Mouse (Mus musculus): ENCODE results near the gene Gm9970.
"Not testable (repeated sequence)": the region's sequence is repeated elsewhere in the genome, so short reads cannot be mapped to it uniquely, and the experiment has no call there.

The Gm9970 gene

DNA sequence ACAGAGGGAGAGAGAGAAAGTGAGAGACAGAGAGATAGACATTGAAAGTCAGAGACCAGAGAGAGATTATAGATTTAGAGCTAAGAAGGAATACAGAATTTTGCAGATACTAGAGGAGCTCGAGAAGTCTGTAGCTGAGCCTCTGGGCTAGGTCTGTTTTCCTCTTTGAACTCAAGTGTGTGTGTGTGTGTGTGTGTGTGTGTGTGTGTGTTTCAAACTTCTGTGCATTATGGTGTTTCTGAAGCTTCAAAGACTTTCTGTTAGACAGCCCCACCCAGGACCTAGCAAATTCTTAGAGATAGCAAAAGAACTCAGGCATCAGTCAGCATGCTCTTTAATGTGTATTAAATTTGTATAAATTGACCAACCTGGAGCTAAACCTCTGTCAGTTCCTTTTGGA lies 14.4 kb downstream of the Gm9970 start:
- no peak for ATAC-seq (ENCODE audit: insufficient number of reproducible peaks, low FRiP score, low TSS enrichment)

DNA sequence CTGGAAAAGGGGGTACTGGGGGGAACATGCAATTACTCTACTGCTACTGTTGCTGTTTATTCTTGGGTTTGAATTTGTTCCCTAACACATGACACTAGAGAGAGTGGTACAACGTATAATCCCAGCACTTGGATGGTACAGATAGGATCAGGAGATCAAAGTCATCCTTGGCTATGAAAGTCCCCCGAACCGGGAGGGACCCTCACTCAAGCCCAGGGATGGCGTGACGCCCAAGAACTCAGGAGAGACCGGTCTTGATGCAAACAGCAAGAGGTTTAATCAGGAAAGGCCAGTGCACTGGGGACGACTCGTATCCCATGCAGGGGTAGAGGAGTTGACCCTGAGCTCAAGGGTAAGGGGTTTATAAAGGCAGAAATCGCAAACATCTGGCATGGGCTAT lies 18.3 kb downstream of the Gm9970 start:
- ATAC-seq (ENCODE audit: insufficient number of reproducible peaks, low FRiP score, low TSS enrichment): no peak

GRCm38 (mm10) chr5:31221304-31221945 lies 19.6 kb downstream of the Gm9970 start:
- ATAC-seq (ENCODE audit: insufficient number of reproducible peaks, low FRiP score, low TSS enrichment): no peak

DNA sequence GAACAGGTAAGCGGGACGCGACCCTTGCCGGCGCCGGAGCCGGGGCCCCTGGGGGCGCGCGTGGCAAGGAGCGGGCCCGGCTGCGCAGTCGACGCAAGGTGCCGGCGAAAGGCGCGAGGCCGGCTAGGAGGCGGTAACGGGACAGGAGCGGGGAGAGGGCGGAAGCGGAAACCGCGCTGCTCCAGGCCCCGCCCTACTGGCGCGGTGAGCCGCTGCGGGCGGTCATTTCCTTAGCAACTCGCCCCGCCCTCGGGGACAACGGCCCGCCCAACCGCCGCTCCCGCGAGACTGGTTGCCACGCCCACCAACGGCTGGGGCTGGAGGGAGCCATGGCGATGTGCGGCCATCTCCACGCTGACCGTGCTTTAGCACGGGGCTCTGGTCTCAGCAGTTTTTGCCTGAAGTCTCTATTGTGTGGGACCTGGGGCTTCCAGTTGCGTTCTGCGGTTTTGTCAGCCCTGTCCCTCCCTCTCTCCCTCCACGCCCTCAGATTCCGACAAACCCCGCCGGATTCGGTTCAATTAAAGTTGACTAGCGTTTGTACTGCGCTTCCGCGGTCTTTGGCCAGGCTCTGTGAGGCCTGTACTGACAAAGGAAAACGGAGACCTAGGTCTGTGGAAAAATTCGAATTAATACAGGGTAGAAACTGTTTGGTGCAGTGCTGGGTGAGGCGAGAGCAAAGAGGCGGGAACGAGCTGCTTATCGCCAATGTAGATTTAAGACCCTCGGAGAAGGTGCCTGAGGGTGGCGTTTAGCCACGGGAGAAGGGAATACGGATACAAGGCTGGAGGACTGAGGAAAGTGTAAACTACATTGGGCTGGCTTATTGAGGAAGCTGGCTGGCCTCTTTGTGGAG lies 20.4 kb downstream of the Gm9970 start, which contains the start of gene Ppm1g:
Gene Ppm1g (minus strand): TSS at position 240 of the 856 bp plus-strand sequence.
- peak; percentile 92 for ATAC-seq (ENCODE audit: insufficient number of reproducible peaks, low FRiP score, low TSS enrichment)

- ATAC-seq (ENCODE audit: insufficient number of reproducible peaks, low FRiP score, low TSS enrichment): peak; percentile 56
These were observed 21.1 kb downstream of the Gm9970 start for GRCm38 (mm10) chr5:31219911-31220447.

- no peak for ATAC-seq (ENCODE audit: insufficient number of reproducible peaks, low FRiP score, low TSS enrichment)
These were observed 21.6 kb downstream of the Gm9970 start for GRCm38 (mm10) chr5:31219474-31219873.

DNA sequence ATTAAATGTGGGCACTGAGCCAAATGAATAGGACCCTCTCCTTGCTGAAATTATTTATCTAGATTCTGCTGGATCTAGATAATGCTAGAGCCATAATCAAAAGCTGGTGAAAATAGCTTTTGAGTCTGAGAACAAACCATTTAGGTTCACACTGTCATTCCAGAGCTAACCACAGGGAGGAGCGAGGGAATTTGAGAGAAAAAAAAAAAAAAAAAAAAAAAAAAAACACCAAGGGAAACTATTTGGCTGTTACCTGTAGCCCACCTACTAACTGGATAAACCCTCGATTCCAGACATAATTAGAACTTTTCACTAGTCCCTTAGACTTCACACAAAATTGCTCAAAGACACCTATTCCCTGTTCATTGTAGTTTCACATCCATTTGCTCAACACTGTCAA lies 22.0 kb downstream of the Gm9970 start:
- ATAC-seq (ENCODE audit: insufficient number of reproducible peaks, low FRiP score, low TSS enrichment): no peak

DNA sequence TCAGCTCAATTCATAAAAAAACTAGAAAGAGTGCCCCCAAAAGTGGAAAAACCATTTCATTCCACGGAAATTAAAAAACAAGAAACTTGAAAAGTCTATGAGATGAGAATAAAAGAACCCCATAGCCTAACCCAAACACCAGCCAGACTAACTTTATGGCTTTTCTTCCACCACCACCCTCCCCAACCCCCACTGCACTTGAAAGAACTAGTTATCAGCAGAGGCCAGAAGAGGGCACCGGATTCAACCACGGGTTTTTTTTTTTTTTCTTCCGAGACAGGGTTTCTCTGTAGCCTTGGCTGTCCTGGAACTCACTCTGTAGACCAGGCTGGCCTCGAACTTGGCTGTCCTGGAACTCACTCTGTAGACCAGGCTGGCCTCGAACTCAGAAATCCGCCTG lies 22.7 kb downstream of the Gm9970 start:
- no peak for ATAC-seq (ENCODE audit: insufficient number of reproducible peaks, low FRiP score, low TSS enrichment)

DNA sequence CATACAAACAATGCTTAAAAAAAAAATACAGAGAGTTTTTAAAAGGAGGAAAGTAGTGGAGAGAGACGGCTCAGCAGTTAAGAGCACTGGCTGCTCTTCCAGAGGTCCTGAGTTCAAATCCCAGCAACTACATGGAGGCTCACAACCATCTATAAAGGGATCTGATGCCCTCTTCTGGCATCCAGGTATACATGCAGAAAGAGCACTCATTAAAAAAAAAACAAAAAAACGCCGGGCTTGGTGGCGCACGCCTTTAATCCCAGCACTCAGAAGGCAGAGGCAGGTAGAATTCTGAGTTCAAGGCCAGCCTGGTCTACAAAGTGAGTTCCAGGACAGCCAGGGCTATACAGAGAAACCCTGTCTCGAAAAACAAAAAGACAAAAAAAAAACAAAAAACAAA lies 24.5 kb downstream of the Gm9970 start:
- ATAC-seq (ENCODE audit: insufficient number of reproducible peaks, low FRiP score, low TSS enrichment): not testable (repeated sequence)

- no peak for ATAC-seq (ENCODE audit: insufficient number of reproducible peaks, low FRiP score, low TSS enrichment)
These were observed 36.6 kb downstream of the Gm9970 start for GRCm38 (mm10) chr5:31204421-31204820.

DNA sequence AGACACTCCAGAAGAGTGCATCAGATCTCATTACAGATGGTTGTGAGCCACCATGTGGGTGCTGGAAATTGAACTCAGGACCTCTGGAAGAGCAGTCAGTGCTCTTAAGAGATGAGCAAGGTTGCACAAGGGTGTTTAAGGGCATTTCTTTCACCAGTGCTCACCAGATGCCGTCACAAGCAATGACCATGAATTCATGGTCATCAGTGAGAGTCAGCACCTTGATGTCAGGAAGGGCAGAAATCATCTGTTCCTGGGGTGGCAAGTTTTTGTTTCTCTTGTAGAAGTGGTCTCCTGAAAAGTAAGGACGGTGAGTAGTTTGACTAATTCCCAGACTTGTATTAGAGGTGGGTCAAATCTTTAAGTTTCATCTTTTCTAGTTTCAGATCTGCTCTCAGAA lies 37.2 kb downstream of the Gm9970 start:
- ATAC-seq (ENCODE audit: insufficient number of reproducible peaks, low FRiP score, low TSS enrichment): no peak

- no peak for ATAC-seq (ENCODE audit: insufficient number of reproducible peaks, low FRiP score, low TSS enrichment)
These were observed 38.1 kb downstream of the Gm9970 start for GRCm38 (mm10) chr5:31202933-31203332.

- ATAC-seq (ENCODE audit: insufficient number of reproducible peaks, low FRiP score, low TSS enrichment): peak; percentile 95
These were observed 39.1 kb downstream of the Gm9970 start, which contains the start of gene Zfp513 for GRCm38 (mm10) chr5:31201742-31202590. Zfp513 (minus strand) TSS chr5:31202303.

DNA sequence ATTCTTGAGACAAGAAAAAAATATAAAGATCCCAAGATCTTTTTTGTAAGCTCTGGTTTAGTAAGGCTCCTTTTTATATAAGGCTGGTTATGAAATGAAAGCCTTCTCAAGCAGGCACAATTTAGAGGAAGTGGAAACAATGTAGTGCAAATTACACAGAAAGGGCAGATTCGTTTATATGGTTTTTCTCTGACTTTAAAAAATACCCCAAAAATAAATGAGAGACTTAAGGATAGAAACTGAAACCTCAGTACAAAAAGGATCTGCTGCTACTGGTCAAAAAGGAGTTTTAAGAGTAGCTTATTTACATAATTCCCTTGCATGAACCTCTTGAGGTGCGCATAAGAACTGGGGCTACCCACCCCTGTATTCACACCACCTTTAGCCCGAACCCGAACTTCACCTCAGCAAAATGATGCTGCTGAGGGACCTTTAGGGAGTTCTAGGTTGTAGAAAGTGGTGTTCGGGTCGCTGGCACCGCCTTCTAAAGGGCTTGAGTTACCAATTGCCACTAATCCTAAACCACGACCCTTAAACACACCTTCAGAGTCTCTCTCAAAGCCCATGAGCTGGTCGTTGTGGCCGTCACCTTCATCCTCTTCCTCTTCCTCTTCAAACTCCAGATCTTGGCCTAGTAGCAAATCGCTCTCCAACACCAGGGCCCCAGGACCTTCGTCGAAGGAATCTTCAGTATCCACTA lies 39.8 kb downstream of the Gm9970 start:
- no peak for ATAC-seq (ENCODE audit: insufficient number of reproducible peaks, low FRiP score, low TSS enrichment)

DNA sequence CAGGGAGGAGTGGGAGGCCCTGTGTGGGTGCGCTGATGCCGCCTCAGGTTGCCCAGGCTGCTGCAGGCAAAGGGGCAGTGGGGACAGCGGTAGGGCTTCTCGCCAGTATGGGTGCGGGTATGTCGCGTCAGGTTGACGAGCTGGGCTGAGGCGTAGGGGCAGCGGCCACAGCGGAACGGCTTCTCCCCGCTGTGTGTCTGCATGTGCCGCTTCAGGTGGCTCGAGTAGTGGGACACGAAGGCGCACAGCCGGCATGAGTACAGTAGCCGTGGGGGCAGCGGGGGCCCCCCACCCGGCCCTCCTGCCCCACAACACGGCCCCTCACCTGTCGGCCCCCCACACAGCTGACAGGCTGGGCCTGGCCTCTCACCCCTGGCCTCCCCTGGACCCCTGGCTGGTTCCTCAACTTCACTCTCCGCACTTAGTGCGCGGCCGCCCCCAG lies 40.7 kb downstream of the Gm9970 start:
- ATAC-seq (ENCODE audit: insufficient number of reproducible peaks, low FRiP score, low TSS enrichment): no peak

DNA sequence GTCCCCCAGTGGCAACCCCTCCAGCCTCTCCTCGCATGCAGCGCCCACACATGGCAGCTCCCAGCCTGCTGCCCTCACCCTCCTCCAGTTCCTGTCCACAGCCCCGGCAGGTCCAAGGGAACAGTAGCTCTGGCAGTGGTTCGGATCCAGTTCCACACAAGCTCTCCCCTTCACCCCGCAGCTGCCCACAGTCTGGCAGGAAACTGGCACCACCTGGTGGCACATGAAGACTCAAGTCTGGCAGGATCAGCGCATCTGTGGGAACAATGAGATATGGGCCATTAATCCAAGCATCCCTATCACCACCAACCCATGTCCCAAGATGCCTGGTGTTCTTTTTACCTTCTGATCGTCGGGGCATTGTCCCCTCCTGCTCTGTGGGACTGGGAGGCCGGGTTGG lies 41.1 kb downstream of the Gm9970 start:
- no peak for ATAC-seq (ENCODE audit: insufficient number of reproducible peaks, low FRiP score, low TSS enrichment)

DNA sequence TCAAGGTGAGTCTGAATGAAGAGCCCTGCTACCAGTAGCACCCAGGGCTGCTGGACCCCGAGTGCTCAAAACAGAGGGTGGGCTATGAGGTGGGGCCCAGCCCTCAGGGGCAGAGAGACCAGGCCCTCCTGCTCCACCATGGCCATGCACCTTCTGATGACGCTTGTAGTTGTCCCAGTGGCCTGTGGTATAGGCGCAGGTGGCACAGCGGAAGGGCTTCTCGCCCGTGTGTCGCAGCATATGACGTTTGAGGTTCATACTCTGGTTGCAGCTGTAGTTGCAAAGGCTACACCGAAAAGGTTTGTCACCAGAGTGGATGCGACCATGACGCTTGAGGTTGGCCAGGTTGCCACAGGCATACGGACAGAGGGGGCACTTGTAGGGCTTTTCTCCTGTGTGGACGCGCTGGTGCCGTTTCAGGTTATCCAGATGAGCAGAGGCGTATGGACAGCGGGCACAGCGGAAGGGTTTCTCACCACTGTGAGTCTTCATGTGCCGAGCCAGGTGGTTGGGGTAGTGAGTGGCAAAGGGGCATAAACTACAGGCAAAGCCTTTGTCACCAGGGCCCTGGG lies 41.6 kb downstream of the Gm9970 start:
- no peak for ATAC-seq (ENCODE audit: insufficient number of reproducible peaks, low FRiP score, low TSS enrichment)

- ATAC-seq (ENCODE audit: insufficient number of reproducible peaks, low FRiP score, low TSS enrichment): no peak
These were observed 42.3 kb downstream of the Gm9970 start for GRCm38 (mm10) chr5:31198616-31199320.

DNA sequence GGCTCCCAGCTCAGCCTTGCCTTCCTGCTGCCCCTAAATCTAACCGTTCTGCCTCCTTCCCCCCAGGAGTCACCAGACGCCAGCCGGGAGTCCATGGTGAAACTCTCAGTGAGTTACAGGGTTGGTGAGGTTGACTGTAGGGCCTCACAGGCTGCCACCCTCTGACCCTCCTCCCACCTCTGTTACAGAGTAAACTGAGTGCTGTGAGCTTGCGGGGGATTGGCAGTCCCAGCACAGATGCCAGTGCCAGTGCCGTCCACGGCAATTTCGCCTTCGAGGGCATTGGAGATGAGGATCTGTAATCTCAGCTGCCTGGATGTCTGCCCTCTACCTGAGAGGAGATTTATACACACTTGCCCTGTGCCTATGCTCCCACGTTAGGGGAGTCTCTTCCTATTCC lies 42.9 kb downstream of the Gm9970 start:
- no peak for ATAC-seq (ENCODE audit: insufficient number of reproducible peaks, low FRiP score, low TSS enrichment)

Measured in cerebellum, adult (tissue).